11 mouse cellular contexts compared by ENCODE assay signal in the genomic region with DNA sequence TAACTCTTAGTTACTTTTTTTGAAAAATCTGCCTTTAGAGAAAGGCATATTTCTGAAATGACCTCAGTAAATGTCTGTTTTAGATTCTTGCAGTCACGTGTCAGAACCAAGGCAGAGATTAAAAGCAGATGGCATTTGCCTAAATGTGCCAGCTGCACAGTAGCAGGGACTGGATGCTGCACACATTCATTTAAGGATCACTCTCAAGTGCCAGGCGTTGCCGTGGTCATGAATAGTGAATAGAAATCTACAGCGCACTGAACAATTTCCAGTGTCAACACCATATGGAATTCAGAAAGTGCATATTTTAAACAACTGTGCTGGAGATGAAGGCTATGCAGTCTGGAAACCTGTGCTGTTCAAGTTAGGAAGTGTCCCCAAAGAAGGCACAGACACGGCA.
DNase-seq lines count a peak whose midpoint lies in the region; ATAC-seq lines count a peak whose summit lies in the region.
"Had no signal": no experiment of that assay in that cellular context is flagged by ENCODE, and none has a peak within 500 bp of the region (broad histone marks: within the 10 kb centered on the region; RNA-seq: fewer than 3 reads in every experiment).

No protein-coding gene starts in this region.

- DNase-seq in hindbrain, embryonic 14.5 days (ENCODE audit: low spot score) = no peak
- peak; percentile 92 for DNase-seq in brain, adult 2 months (ENCODE audit: low read depth, low spot score)
- peak; percentile 63 to 70 for DNase-seq in left cerebral cortex, postnatal 14 days (ENCODE audit: low spot score in 2 of 2)
- DNase-seq in yolk sac, embryonic 10.5 days (ENCODE audit: low spot score) = no peak
- no peak for DNase-seq in kidney, postnatal 25 days
- no peak for DNase-seq in adrenal gland, adult (ENCODE audit: inconsistent age in 2 of 2, low spot score in 1 of 2)
- DNase-seq: retina, postnatal 1 day; thymus, adult 2 months had no signal

- H3K36me3 ChIP-seq in hindbrain, embryonic 14.5 days (replicated peaks; ENCODE audit: control insufficient read depth, insufficient read depth) = no peaks in the 10 kb centered on the region
- 0 out of 2 replicates have a peak, but pooled peaks cover 4% of the 10 kb centered on the region for H3K36me3 ChIP-seq in hindbrain, embryonic 12.5 days
- no peaks in the 10 kb centered on the region for H3K36me3 ChIP-seq in forebrain, embryonic 15.5 days

- intact Hi-C loops in left cerebral cortex, postnatal 14 days (cut with DNase I) = no loop called here

- no peak overlapping the region for H3K9ac ChIP-seq in hindbrain, embryonic 14.5 days
- H3K9ac ChIP-seq in hindbrain, embryonic 12.5 days = no peak overlapping the region
- H3K9ac ChIP-seq in forebrain, embryonic 15.5 days (replicated peaks) = no peak overlapping the region

- H3K27ac ChIP-seq in hindbrain, embryonic 14.5 days = no peak overlapping the region
- H3K27ac ChIP-seq in hindbrain, embryonic 12.5 days = no peak overlapping the region
- peak overlapping the region; percentile 71 for H3K27ac ChIP-seq in forebrain, embryonic 15.5 days (replicated peaks)

- no peak overlapping the region for H3K4me3 ChIP-seq in hindbrain, embryonic 14.5 days (replicated peaks; ENCODE audit: low read length)
- H3K4me3 ChIP-seq in hindbrain, embryonic 12.5 days = no peak overlapping the region
- H3K4me3 ChIP-seq in forebrain, embryonic 15.5 days = no peak overlapping the region

- no peaks in the 10 kb centered on the region for H3K9me3 ChIP-seq in hindbrain, embryonic 14.5 days (ENCODE audit: control insufficient read depth, low read length)
- H3K9me3 ChIP-seq in hindbrain, embryonic 12.5 days (replicated peaks) = no peaks in the 10 kb centered on the region
- H3K9me3 ChIP-seq in forebrain, embryonic 15.5 days = no peaks in the 10 kb centered on the region

- no peaks in the 10 kb centered on the region; the same call in 1 of the 2 replicates for H3K4me1 ChIP-seq in hindbrain, embryonic 14.5 days (replicated peaks; ENCODE audit: control insufficient read depth, insufficient read depth, low read length)
- no peaks in the 10 kb centered on the region for H3K4me1 ChIP-seq in hindbrain, embryonic 12.5 days
- H3K4me1 ChIP-seq in forebrain, embryonic 15.5 days = peaks cover 11% of the 10 kb centered on the region

- 0 out of 2 replicates have a peak, but pooled peaks have one; percentile 40 for ATAC-seq in hindbrain, embryonic 14.5 days (ENCODE audit: low FRiP score)
- ATAC-seq in hindbrain, embryonic 12.5 days (ENCODE audit: low FRiP score) = no peak
- peak; percentile 93 for ATAC-seq in forebrain, embryonic 15.5 days (replicated peaks)
- ATAC-seq: inflammation-experienced regulatory T-cells, adult 6 months had no signal

- H3K4me2 ChIP-seq in hindbrain, embryonic 14.5 days (replicated peaks) = no peak overlapping the region
- no peak overlapping the region for H3K4me2 ChIP-seq in hindbrain, embryonic 12.5 days (replicated peaks)
- no peak overlapping the region for H3K4me2 ChIP-seq in forebrain, embryonic 15.5 days (replicated peaks)

- WGBS in hindbrain, embryonic 14.5 days = 55% methylated on average over 5 of the region's 5 CpGs
- WGBS in hindbrain, embryonic 12.5 days = 52% methylated on average over 5 of the region's 5 CpGs
- WGBS in forebrain, embryonic 15.5 days = 16% methylated on average over 5 of the region's 5 CpGs

- no peaks in the 10 kb centered on the region for H3K27me3 ChIP-seq in hindbrain, embryonic 14.5 days (ENCODE audit: control insufficient read depth, insufficient read depth, low read length)
- H3K27me3 ChIP-seq in hindbrain, embryonic 12.5 days = no peaks in the 10 kb centered on the region
- no peaks in the 10 kb centered on the region for H3K27me3 ChIP-seq in forebrain, embryonic 15.5 days

Comparison
In these comparisons a context has a peak if more than half of its experiments do, and no peak if none do; other contexts are left out.
1. DNase-seq: peak in brain, adult 2 months (single experiment) and left cerebral cortex, postnatal 14 days (2 of 2); none in hindbrain, embryonic 14.5 days (single experiment), yolk sac, embryonic 10.5 days (single experiment), kidney, postnatal 25 days (0 of 2) and adrenal gland, adult (0 of 2).